Mouse (Mus musculus) CH12.LX (cell line): Measurements from ENCODE around the gene Itpr1. TPM values are rescaled to one million over a fixed set of nuclear protein-coding genes. Genes with fewer than 3 reads are reported as not detected.
A peak's percentile ranks its signal among the peaks of the same experiment; 100 is the strongest.

ENCODE experiments used
- DNase-seq: peaks from one replicate; pipeline ENCODE4 v3.0.0-alpha.2; 2013; ENCODE audit errors: extremely low read depth
- H3K27ac ChIP-seq: 2 replicates; pipeline ENCODE4 v1.5.1; 2012; ENCODE audit warnings: low read depth, mild to moderate bottlenecking, control low read depth, moderate library complexity; ENCODE audit not compliant: insufficient read depth
- H3K27me3 ChIP-seq: replicated peaks from 2 replicates; pipeline ENCODE3; 2012; ENCODE audit warnings: inconsistent platforms
- H3K36me3 ChIP-seq, 2 experiments: replicated peaks in 1 of 2; 2 replicates each; pipeline versions ENCODE3 to v1.6.1; 2012; ENCODE audit warnings: inconsistent platforms in 1 of 2, low read length in 1 of 2, mild to moderate bottlenecking in 1 of 2, mixed read lengths in 1 of 2, moderate library complexity in 1 of 2; ENCODE audit not compliant: control insufficient read depth in 1 of 2, insufficient read depth in 1 of 2
- H3K4me1 ChIP-seq, 2 experiments: 2 replicates each; pipeline ENCODE4 v1.6.1; 2012; ENCODE audit warnings: inconsistent platforms in 1 of 2, moderate library complexity in 1 of 2; ENCODE audit not compliant: insufficient read depth in 2 of 2, control insufficient read depth in 1 of 2
- H3K4me2 ChIP-seq: 2 replicates; pipeline ENCODE4 v1.6.1; 2012; ENCODE audit warnings: low read depth, mild to moderate bottlenecking, control low read depth; ENCODE audit not compliant: poor library complexity, insufficient read depth, severe bottlenecking
- H3K4me3 ChIP-seq, 3 experiments: fragments of 150-350 bp in 1 of 3; sonication (generic) in 1 of 3; replicated peaks in 1 of 3; 2 replicates each; pipeline versions ENCODE3 to v1.5.1; 2011 to 2012; ENCODE audit warnings: low read depth in 2 of 3, low read length in 2 of 3, mild to moderate bottlenecking in 2 of 3, moderate library complexity in 2 of 3, control low read depth in 1 of 3, improper control_type of control experiment in 1 of 3, inconsistent platforms in 1 of 3, mixed read lengths in 1 of 3; ENCODE audit not compliant: poor library complexity in 1 of 3
- H3K79me2 ChIP-seq: replicated peaks from 2 replicates; pipeline ENCODE4 v1.6.1; 2012; ENCODE audit warnings: mild to moderate bottlenecking, moderate library complexity; ENCODE audit not compliant: control insufficient read depth, poor library complexity, insufficient read depth, severe bottlenecking; ENCODE audit errors: extremely low read depth
- H3K9ac ChIP-seq: 2 replicates; pipeline ENCODE4 v1.6.1; 2012; ENCODE audit warnings: low read depth, mild to moderate bottlenecking, control low read depth, moderate library complexity; ENCODE audit not compliant: insufficient read depth
- H3K9me3 ChIP-seq: replicated peaks from 2 replicates; pipeline ENCODE3; 2012; ENCODE audit warnings: low read length, inconsistent platforms, mixed read lengths
- BHLHE40 ChIP-seq: IDR thresholded peaks from 2 replicates; pipeline ENCODE4 v1.6.1; 2011; ENCODE audit warnings: mild to moderate bottlenecking, low read depth, low read length, improper control_type of control experiment
- CHD2 ChIP-seq: IDR thresholded peaks from 2 replicates; pipeline ENCODE4 v1.6.1; 2011; ENCODE audit warnings: low read length, improper control_type of control experiment
- CTCF ChIP-seq, 2 experiments: IDR thresholded peaks in 1 of 2; conservative IDR thresholded peaks in 1 of 2; 2 replicates each; pipeline ENCODE4 v1.5.1; 2011 to 2012; ENCODE audit warnings: low read depth in 2 of 2, low read length in 2 of 2, improper control_type of control experiment in 1 of 2, inconsistent platforms in 1 of 2, mild to moderate bottlenecking in 1 of 2, moderate library complexity in 1 of 2
- E2F4 ChIP-seq: IDR thresholded peaks from 2 replicates; pipeline ENCODE4 v1.6.1; 2011; ENCODE audit warnings: low read depth, low read length, improper control_type of control experiment; ENCODE audit not compliant: insufficient replicate concordance
- ELF1 ChIP-seq: IDR thresholded peaks from 2 replicates; pipeline ENCODE4 v1.6.1; 2014; ENCODE audit warnings: low read depth, mild to moderate bottlenecking, inconsistent platforms, low read length, improper control_type of control experiment
- EP300 ChIP-seq: IDR thresholded peaks from 2 replicates; pipeline ENCODE4 v1.6.1; 2011; ENCODE audit warnings: low read length, improper control_type of control experiment
- ETS1 ChIP-seq: conservative IDR thresholded peaks from 2 replicates; pipeline ENCODE4 v1.6.1; 2012; ENCODE audit warnings: low read depth, mild to moderate bottlenecking, inconsistent platforms, low read length, improper control_type of control experiment, moderate library complexity
- HCFC1 ChIP-seq: IDR thresholded peaks from 2 replicates; pipeline ENCODE4 v1.6.1; 2012; ENCODE audit warnings: low read depth, mild to moderate bottlenecking, inconsistent platforms, low read length, improper control_type of control experiment
- IRF4 ChIP-seq: IDR thresholded peaks from 2 replicates; pipeline ENCODE4 v1.6.1; 2014; ENCODE audit warnings: low read depth, mild to moderate bottlenecking, inconsistent platforms, low read length, improper control_type of control experiment
- JUN ChIP-seq: IDR thresholded peaks from 2 replicates; pipeline ENCODE4 v1.6.1; 2011; ENCODE audit warnings: low read depth, mild to moderate bottlenecking, low read length, improper control_type of control experiment, moderate library complexity; ENCODE audit not compliant: insufficient read depth
- JUND ChIP-seq: conservative IDR thresholded peaks from 2 replicates; pipeline ENCODE4 v1.6.1; 2011; ENCODE audit warnings: low read depth, low read length, improper control_type of control experiment
- KAT2A ChIP-seq: IDR thresholded peaks from 2 replicates; pipeline ENCODE4 v1.6.1; 2012; ENCODE audit warnings: low read length, improper control_type of control experiment, inconsistent platforms; ENCODE audit not compliant: insufficient replicate concordance
- MEF2A ChIP-seq: IDR thresholded peaks from 2 replicates; pipeline ENCODE4 v1.6.1; 2014; ENCODE audit warnings: low read depth, mild to moderate bottlenecking, inconsistent platforms, low read length, improper control_type of control experiment, borderline replicate concordance
- MXI1 ChIP-seq: IDR thresholded peaks from 2 replicates; pipeline ENCODE4 v1.6.1; 2011; ENCODE audit warnings: mild to moderate bottlenecking, low read depth, low read length, improper control_type of control experiment
- MYC ChIP-seq: IDR thresholded peaks from 2 replicates; pipeline ENCODE4 v1.6.1; 2011; ENCODE audit warnings: low read depth, mild to moderate bottlenecking, improper control_type of control experiment, low read length
- NRF1 ChIP-seq: IDR thresholded peaks from 2 replicates; pipeline ENCODE4 v1.6.1; 2014; ENCODE audit warnings: low read depth, mild to moderate bottlenecking, inconsistent platforms, low read length, improper control_type of control experiment, moderate library complexity
- PAX5 ChIP-seq: IDR thresholded peaks from 2 replicates; pipeline ENCODE4 v1.6.1; 2012; ENCODE audit warnings: low read length, inconsistent platforms, mixed read lengths
- POLR2A ChIP-seq: IDR thresholded peaks from 2 replicates; pipeline ENCODE4 v1.6.1; 2011; ENCODE audit warnings: low read depth, mild to moderate bottlenecking, improper control_type of control experiment, low read length
- POLR2AphosphoS2 ChIP-seq: IDR thresholded peaks from 2 replicates; pipeline ENCODE4 v1.6.1; 2011; ENCODE audit warnings: low read depth, low read length, improper control_type of control experiment
- RAD21 ChIP-seq: IDR thresholded peaks from 2 replicates; pipeline ENCODE4 v1.6.1; 2011; ENCODE audit warnings: low read depth, mild to moderate bottlenecking, low read length, improper control_type of control experiment, moderate library complexity
- SIN3A ChIP-seq: IDR thresholded peaks from 2 replicates; pipeline ENCODE4 v1.6.1; 2012; ENCODE audit warnings: low read length, improper control_type of control experiment, inconsistent platforms
- SMC3 ChIP-seq: IDR thresholded peaks from 2 replicates; pipeline ENCODE4 v1.6.1; 2011; ENCODE audit warnings: low read depth, low read length, improper control_type of control experiment
- TBP ChIP-seq: conservative IDR thresholded peaks from 2 replicates; pipeline ENCODE4 v1.6.1; 2011; ENCODE audit warnings: low read depth, low read length, improper control_type of control experiment
- TCF12 ChIP-seq: IDR thresholded peaks from 2 replicates; pipeline ENCODE4 v1.6.1; 2014; ENCODE audit warnings: low read depth, mild to moderate bottlenecking, inconsistent platforms, low read length, improper control_type of control experiment
- UBTF ChIP-seq: IDR thresholded peaks from 2 replicates; pipeline ENCODE4 v1.6.1; 2012; ENCODE audit warnings: low read depth, mild to moderate bottlenecking, inconsistent platforms, low read length, improper control_type of control experiment, moderate library complexity
- USF1 ChIP-seq: IDR thresholded peaks from 2 replicates; pipeline ENCODE4 v1.6.1; 2014; ENCODE audit warnings: low read depth, mild to moderate bottlenecking, inconsistent platforms, low read length, improper control_type of control experiment
- USF2 ChIP-seq: conservative IDR thresholded peaks from 2 replicates; pipeline ENCODE4 v1.6.1; 2011; ENCODE audit warnings: low read depth, low read length, improper control_type of control experiment
- ZC3H11A ChIP-seq: IDR thresholded peaks from 2 replicates; pipeline ENCODE4 v1.6.1; 2012; ENCODE audit warnings: low read depth, mild to moderate bottlenecking, inconsistent platforms, low read length, improper control_type of control experiment
- ZKSCAN1 ChIP-seq: IDR thresholded peaks from 2 replicates; pipeline ENCODE4 v1.6.1; 2012; ENCODE audit warnings: low read depth, inconsistent platforms, low read length, improper control_type of control experiment, borderline replicate concordance
- ZMIZ1 ChIP-seq: IDR thresholded peaks from 2 replicates; pipeline ENCODE4 v1.6.1; 2012; ENCODE audit warnings: low read depth, mild to moderate bottlenecking, inconsistent platforms, low read length, improper control_type of control experiment
- ZNF384 ChIP-seq: IDR thresholded peaks from 2 replicates; pipeline ENCODE4 v1.6.1; 2012; ENCODE audit warnings: low read depth, low read length, improper control_type of control experiment, inconsistent platforms
- dilution Hi-C: fragments of 300-500 bp; cut with MboI; formaldehyde crosslinking; loops from 2 replicates; pipeline ENCODE4 v1.14.3; 2020; ENCODE audit warnings: low sequenced_read_pairs; ENCODE audit not compliant: extremely low pct_unique_long_range_greater_than_20kb, extremely low pct_ligation_motif_present
- in situ Hi-C: fragments of 300-500 bp; cut with MboI; formaldehyde crosslinking; loops from 3 replicates; pipeline ENCODE4 v1.14.3; 2019; ENCODE audit warnings: low sequenced_read_pairs, low pct_ligation_motif_present, low pct_unique_long_range_greater_than_20kb, mixed read lengths
- polyA plus RNA-seq: library from polyadenylated mRNA; unstranded; fragments of >175 nt; gene quantifications from 2 replicates; pipeline ENCODE4 v1.2.1, GENCODE M21; 2012; ENCODE audit warnings: low read depth; ENCODE audit not compliant: insufficient read length
- total RNA-seq, 2 experiments: library from RNA; depleted of rRNA; stranded (reverse); fragments of 300-350 nt in 1 of 2; fragments of >200 nt in 1 of 2; gene quantifications; 2 replicates each; pipeline ENCODE4 v1.2.3; 2012 to 2014

Gene Itpr1
- total and polyA plus RNA-seq, 3 experiments, result 42.8 to 73.1 (median 53.4) TPM

DNA sequence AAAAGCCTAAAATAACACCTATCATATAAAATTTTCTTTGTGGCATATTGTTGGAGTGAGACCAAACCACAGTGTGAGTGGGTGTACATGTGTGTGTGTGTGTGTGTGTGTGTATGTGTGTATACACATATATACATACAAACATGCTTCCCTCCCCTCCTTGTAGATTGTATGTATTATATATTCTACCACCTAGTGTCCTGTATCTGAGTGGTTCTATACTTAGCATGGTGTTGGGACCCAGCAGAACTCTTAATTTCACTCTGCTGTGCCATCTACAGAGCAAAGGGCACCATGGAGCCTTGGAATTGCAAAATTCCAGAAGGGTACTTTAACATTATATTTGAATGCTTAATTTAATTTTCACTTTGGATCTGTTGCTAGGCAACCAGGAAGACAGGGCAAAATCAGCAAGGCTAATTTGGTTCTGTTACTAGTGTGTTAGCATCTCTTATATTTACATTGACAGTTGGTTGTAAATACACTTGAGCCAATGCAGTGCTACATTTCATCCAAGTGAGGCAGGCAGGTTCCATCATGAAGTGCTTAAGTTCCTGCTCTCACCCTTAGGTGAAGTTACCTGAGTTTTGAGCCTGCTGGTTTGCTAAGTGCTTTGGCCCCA, 122.4 kb downstream of the Itpr1 start:
- DNase-seq, result no peak
- Histone ChIP-seq H3K36me3 (peaks cover 8 to 33% of the 10 kb centered on the region in 2 experiments), H3K27me3 (no peaks in the 10 kb centered on the region)
- no peak for TF ChIP-seq CTCF (conservative IDR thresholded peaks at IDR 0.05 in 1 of 2, IDR thresholded peaks at IDR 0.05 in 1 of 2; ENCODE audit: low read depth in 2 of 2, low read length in 2 of 2)
- TF ChIP-seq MXI1, result no peak
- TF ChIP-seq, all 38 proteins: peak for 0
- no peaks in the 10 kb centered on the region for H3K9me3 ChIP-seq
- in situ Hi-C loops (no loop called here), dilution Hi-C loops (no loop called here)
- H3K9ac ChIP-seq, result no peak overlapping the region
- H3K27ac ChIP-seq, result peak overlapping the region; percentile 28; the same call in 1 of the 2 replicates
- H3K79me2 ChIP-seq, result peaks cover 25% of the 10 kb centered on the region
- no peak overlapping the region for H3K4me2 ChIP-seq
- peaks cover 37 to 98% of the 10 kb centered on the region in 2 experiments for H3K4me1 ChIP-seq
- no peak overlapping the region for H3K4me3 ChIP-seq

DNA sequence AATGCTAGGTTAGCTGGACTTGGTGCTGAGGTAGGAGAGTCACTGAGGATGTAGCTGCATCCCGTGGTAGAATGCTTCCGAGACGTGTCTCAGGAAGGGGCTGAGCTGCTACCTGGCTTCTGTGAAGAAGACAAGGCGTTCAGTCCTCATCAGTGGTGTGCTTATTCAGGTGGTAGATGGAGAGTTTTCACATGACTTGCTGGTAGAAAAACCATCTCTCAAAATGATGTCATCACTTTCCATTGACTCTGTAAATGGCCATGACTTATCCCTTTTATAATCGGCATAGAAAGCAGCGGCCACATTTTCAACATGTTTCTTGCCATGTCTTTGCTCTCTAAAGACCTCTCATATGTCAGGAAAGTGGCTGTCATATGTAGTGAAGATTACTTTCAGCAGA, 123.6 kb downstream of the Itpr1 start:
- in situ Hi-C loops (no loop called here), dilution Hi-C loops (no loop called here)
- H3K4me1 ChIP-seq, result peaks cover 37 to 97% of the 10 kb centered on the region in 2 experiments
- H3K36me3 ChIP-seq, result peaks cover 8 to 33% of the 10 kb centered on the region in 2 experiments
- H3K79me2 ChIP-seq, result peaks cover 25% of the 10 kb centered on the region
- peak overlapping the region; percentile 62; the same call in 1 of the 2 replicates for H3K27ac ChIP-seq
- H3K4me3 ChIP-seq, result peak overlapping the region in 1 of 3 experiments; percentile 33
- H3K9ac ChIP-seq, result peak overlapping the region; percentile 34; the same call in 1 of the 2 replicates
- TF ChIP-seq ZMIZ1, result no peak
- no peak for TF ChIP-seq SIN3A
- TF ChIP-seq HCFC1, result no peak
- TF ChIP-seq JUND, result peak; percentile 88
- TF ChIP-seq PAX5, result no peak
- TF ChIP-seq UBTF, result no peak
- peak; percentile 96 for TF ChIP-seq JUN
- TF ChIP-seq KAT2A, result no peak
- TF ChIP-seq EP300, result peak; percentile 83
- no peak for TF ChIP-seq CHD2
- no peak for TF ChIP-seq POLR2A
- peak; percentile 85 for TF ChIP-seq ETS1
- 0 out of 2 replicates have a peak, but pooled peaks have one; percentile 22 for TF ChIP-seq TCF12
- TF ChIP-seq POLR2AphosphoS2, result no peak
- no peak for TF ChIP-seq MXI1
- TF ChIP-seq ZC3H11A, result no peak
- no peak for TF ChIP-seq USF1
- TF ChIP-seq IRF4, result peak; percentile 84
- no peak for TF ChIP-seq NRF1
- no peak for TF ChIP-seq ZNF384
- TF ChIP-seq MYC, result no peak
- peak; percentile 37; the same call in 1 of the 2 replicates for TF ChIP-seq TBP
- no peak for TF ChIP-seq USF2
- TF ChIP-seq ZKSCAN1, result no peak
- TF ChIP-seq ELF1, result no peak
- no peak for TF ChIP-seq E2F4
- no peak; the same call in 1 of the 2 replicates for TF ChIP-seq MEF2A
- TF ChIP-seq BHLHE40, result peak; percentile 88
- TF ChIP-seq SMC3, result no peak
- TF ChIP-seq RAD21, result no peak
- H3K9me3 ChIP-seq, result no peaks in the 10 kb centered on the region
- peak; percentile 63 for DNase-seq
- peak overlapping the region; percentile 65 for H3K4me2 ChIP-seq
- H3K27me3 ChIP-seq, result no peaks in the 10 kb centered on the region
